Mouse (Mus musculus) ES-Bruce4 (cell line): ENCODE data around the gene Kat6b. TPM values are rescaled to one million over a fixed set of nuclear protein-coding genes. Genes with fewer than 3 reads are reported as not detected.

ENCODE experiments used
- H3K27ac ChIP-seq: 2 replicates; pipeline ENCODE4 v1.5.1; 2012; ENCODE audit warnings: low read length, inconsistent platforms; ENCODE audit not compliant: insufficient read depth
- H3K27me3 ChIP-seq: 2 replicates; pipeline ENCODE4 v1.6.1; 2012; ENCODE audit warnings: mild to moderate bottlenecking, low read length, inconsistent platforms; ENCODE audit not compliant: control insufficient read depth, poor library complexity, insufficient read depth, severe bottlenecking
- H3K36me3 ChIP-seq: 2 replicates; pipeline ENCODE4 v1.6.1; 2012; ENCODE audit warnings: inconsistent platforms, mild to moderate bottlenecking, low read length, moderate library complexity; ENCODE audit not compliant: control insufficient read depth, poor library complexity, insufficient read depth, severe bottlenecking
- H3K4me1 ChIP-seq: one replicate; pipeline ENCODE4 v1.8.1; 2011; ENCODE audit warnings: low read length; ENCODE audit not compliant: control insufficient read depth, insufficient read depth
- H3K4me3 ChIP-seq: 2 replicates; pipeline ENCODE4 v1.5.1; 2011; ENCODE audit warnings: low read depth, mild to moderate bottlenecking, low read length
- H3K9ac ChIP-seq: 2 replicates; pipeline ENCODE4 v1.6.1; 2012; ENCODE audit warnings: low read depth, mild to moderate bottlenecking, inconsistent platforms; ENCODE audit not compliant: poor library complexity, severe bottlenecking
- H3K9me3 ChIP-seq: replicated peaks from 2 replicates; pipeline ENCODE4 v1.6.1; 2012; ENCODE audit warnings: mild to moderate bottlenecking, low read length, inconsistent platforms; ENCODE audit not compliant: control insufficient read depth, poor library complexity, insufficient read depth, severe bottlenecking
- CTCF ChIP-seq: IDR thresholded peaks from one replicate; pipeline ENCODE4 v1.8.1; 2011; ENCODE audit warnings: low read depth, low read length
- EP300 ChIP-seq: IDR thresholded peaks from 2 replicates; pipeline ENCODE4 v1.6.1; 2011; ENCODE audit warnings: low read depth, low read length; ENCODE audit not compliant: insufficient read depth
- POLR2A ChIP-seq: IDR thresholded peaks from one replicate; pipeline ENCODE4 v1.8.1; 2011; ENCODE audit warnings: low read length; ENCODE audit not compliant: insufficient read depth
- polyA plus RNA-seq: library from polyadenylated mRNA; stranded (reverse); fragments of >200 nt; gene quantifications from 2 replicates; pipeline ENCODE4 v1.2.4, GENCODE M21; 2011; ENCODE audit warnings: low read depth; ENCODE audit not compliant: missing spikeins, insufficient read depth, insufficient read length

Gene Kat6b
- polyA plus RNA-seq, 1 experiment: 132 TPM

- Histone ChIP-seq H3K27me3 (no peaks in the 10 kb centered on the region), H3K4me1 (peaks cover 2% of the 10 kb centered on the region), H3K36me3 (peaks cover 18% of the 10 kb centered on the region), H3K27ac (no peak overlapping the region), H3K9me3 (no peaks in the 10 kb centered on the region), H3K9ac (no peak overlapping the region), H3K4me3 (no peak overlapping the region)
- no peak for TF ChIP-seq EP300
- TF ChIP-seq POLR2A: no peak
- no peak for TF ChIP-seq CTCF
Observed at GRCm38 (mm10) chr14:21607686-21608085, 126.5 kb downstream of the Kat6b start.

GRCm38 (mm10) chr14:21608886-21609285, 127.7 kb downstream of the Kat6b start:
- Histone ChIP-seq H3K4me1 (peaks cover 2% of the 10 kb centered on the region), H3K9ac (no peak overlapping the region), H3K4me3 (no peak overlapping the region), H3K27me3 (no peaks in the 10 kb centered on the region), H3K36me3 (peaks cover 21% of the 10 kb centered on the region), H3K9me3 (no peaks in the 10 kb centered on the region), H3K27ac (no peak overlapping the region)
- TF ChIP-seq EP300 (no peak), POLR2A (no peak), CTCF (no peak)

- H3K4me3 ChIP-seq: no peak overlapping the region
- TF ChIP-seq CTCF (no peak), POLR2A (no peak), EP300 (no peak)
- H3K9me3 ChIP-seq: no peaks in the 10 kb centered on the region
- H3K27ac ChIP-seq: no peak overlapping the region
- peaks cover 25% of the 10 kb centered on the region for H3K36me3 ChIP-seq
- H3K4me1 ChIP-seq: peaks cover 2% of the 10 kb centered on the region
- no peak overlapping the region for H3K9ac ChIP-seq
- H3K27me3 ChIP-seq: no peaks in the 10 kb centered on the region
Observed at GRCm38 (mm10) chr14:21610224-21610623, 129.0 kb downstream of the Kat6b start.

- Histone ChIP-seq H3K27me3 (no peaks in the 10 kb centered on the region), H3K4me1 (peaks cover 2% of the 10 kb centered on the region), H3K9ac (no peak overlapping the region), H3K4me3 (no peak overlapping the region), H3K36me3 (peaks cover 25% of the 10 kb centered on the region), H3K27ac (no peak overlapping the region), H3K9me3 (no peaks in the 10 kb centered on the region)
- TF ChIP-seq EP300 (no peak), CTCF (no peak), POLR2A (no peak)
Observed at GRCm38 (mm10) chr14:21613031-21613430, 131.8 kb downstream of the Kat6b start.

GRCm38 (mm10) chr14:21614103-21614502, 132.9 kb downstream of the Kat6b start:
- H3K4me3 ChIP-seq: no peak overlapping the region
- H3K4me1 ChIP-seq: peaks cover 2% of the 10 kb centered on the region
- H3K9me3 ChIP-seq: no peaks in the 10 kb centered on the region
- no peak for TF ChIP-seq CTCF
- TF ChIP-seq POLR2A: no peak
- TF ChIP-seq EP300: no peak
- no peak overlapping the region for H3K9ac ChIP-seq
- H3K27me3 ChIP-seq: no peaks in the 10 kb centered on the region
- no peak overlapping the region for H3K27ac ChIP-seq
- H3K36me3 ChIP-seq: peaks cover 30% of the 10 kb centered on the region

GRCm38 (mm10) chr14:21615853-21616252, 134.6 kb downstream of the Kat6b start:
- Histone ChIP-seq H3K4me3 (no peak overlapping the region), H3K27me3 (no peaks in the 10 kb centered on the region), H3K27ac (no peak overlapping the region), H3K4me1 (no peaks in the 10 kb centered on the region), H3K36me3 (peaks cover 35% of the 10 kb centered on the region), H3K9me3 (no peaks in the 10 kb centered on the region), H3K9ac (no peak overlapping the region)
- no peak for TF ChIP-seq CTCF
- TF ChIP-seq POLR2A: no peak
- no peak for TF ChIP-seq EP300
